Mouse (Mus musculus): ENCODE data around the gene Bmper. TPM values are rescaled to one million over a fixed set of nuclear protein-coding genes. Genes with fewer than 3 reads are reported as not detected.

The Bmper gene
- total RNA-seq, 2 experiments from 2014 or later: 4.8 to 6.6 TPM

GRCm38 (mm10) chr9:23345093-23345844, 122.4 kb downstream of the Bmper start:
- intact Hi-C loops (cut with DNase I): no loop called here
- no peak for DNase-seq (ENCODE audit: extremely low spot score in 1 of 2, low spot score in 2 of 2)

DNA sequence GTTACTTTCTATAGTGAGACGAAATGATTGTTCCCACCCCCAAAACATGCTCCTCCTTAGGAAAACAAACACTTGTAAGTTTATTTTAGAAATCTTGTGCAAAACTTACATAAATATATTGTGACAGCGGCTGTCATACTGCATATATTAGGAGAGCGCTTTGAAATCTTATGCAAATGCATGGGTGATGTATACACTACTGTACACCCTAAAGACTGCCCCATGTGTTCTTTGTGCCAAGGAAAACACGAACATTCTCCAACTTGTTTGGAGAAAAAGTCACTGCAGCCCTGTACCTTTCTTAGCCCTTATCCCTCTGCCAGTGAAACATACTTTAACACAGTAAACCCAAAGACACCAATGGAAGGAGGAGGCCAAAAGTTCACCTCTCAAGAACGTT, 126.7 kb downstream of the Bmper start:
- no peak for DNase-seq (ENCODE audit: extremely low spot score in 1 of 2, low spot score in 2 of 2)
- intact Hi-C loops (cut with DNase I): no loop called here

GRCm38 (mm10) chr9:23351400-23351799, 128.5 kb downstream of the Bmper start:
- no peak for DNase-seq (ENCODE audit: extremely low spot score in 1 of 2, low spot score in 2 of 2)
- intact Hi-C loops (cut with DNase I): no loop called here

DNA sequence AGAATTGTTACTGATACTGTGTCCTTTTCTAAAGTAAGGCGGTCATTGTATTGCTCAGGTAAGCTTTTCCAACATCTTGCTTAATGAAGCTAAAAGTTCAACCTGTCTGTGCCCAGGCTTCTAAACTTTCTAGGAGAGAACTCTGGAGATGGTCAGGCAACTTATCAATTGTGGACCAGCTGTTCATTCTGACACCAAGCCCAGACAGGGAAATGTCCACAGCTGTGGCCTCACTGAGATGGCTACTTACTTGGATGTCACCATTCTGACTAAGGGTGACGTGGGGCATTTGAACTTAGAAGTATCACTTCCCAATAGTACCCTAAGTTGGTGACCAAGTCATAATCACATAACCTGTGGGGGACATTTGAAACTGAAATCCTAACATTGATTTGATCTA, 129.5 kb downstream of the Bmper start:
- no peak for DNase-seq (ENCODE audit: extremely low spot score in 1 of 2, low spot score in 2 of 2)
- intact Hi-C loops (cut with DNase I): no loop called here

- intact Hi-C loops (cut with DNase I): no loop called here
- peak in 1 of 2 experiments; percentile 19 for DNase-seq (ENCODE audit: extremely low spot score in 1 of 2, low spot score in 2 of 2)
Observed at GRCm38 (mm10) chr9:23354201-23354820, 131.4 kb downstream of the Bmper start.

- no peak for DNase-seq (ENCODE audit: extremely low spot score in 1 of 2, low spot score in 2 of 2)
- intact Hi-C loops (cut with DNase I): no loop called here
Observed at GRCm38 (mm10) chr9:23358108-23358507, 135.2 kb downstream of the Bmper start.

GRCm38 (mm10) chr9:23363139-23363538, 140.3 kb downstream of the Bmper start:
- intact Hi-C loops (cut with DNase I): no loop called here

GRCm38 (mm10) chr9:23363540-23363939, 140.7 kb downstream of the Bmper start:
- no peak for DNase-seq (ENCODE audit: extremely low spot score in 1 of 2, low spot score in 2 of 2)
- intact Hi-C loops (cut with DNase I): no loop called here

More at GRCm38 (mm10) chr9:23363139-23363538, 140.3 kb downstream of the Bmper start:
- no peak for DNase-seq (ENCODE audit: extremely low spot score in 1 of 2, low spot score in 2 of 2)

DNA sequence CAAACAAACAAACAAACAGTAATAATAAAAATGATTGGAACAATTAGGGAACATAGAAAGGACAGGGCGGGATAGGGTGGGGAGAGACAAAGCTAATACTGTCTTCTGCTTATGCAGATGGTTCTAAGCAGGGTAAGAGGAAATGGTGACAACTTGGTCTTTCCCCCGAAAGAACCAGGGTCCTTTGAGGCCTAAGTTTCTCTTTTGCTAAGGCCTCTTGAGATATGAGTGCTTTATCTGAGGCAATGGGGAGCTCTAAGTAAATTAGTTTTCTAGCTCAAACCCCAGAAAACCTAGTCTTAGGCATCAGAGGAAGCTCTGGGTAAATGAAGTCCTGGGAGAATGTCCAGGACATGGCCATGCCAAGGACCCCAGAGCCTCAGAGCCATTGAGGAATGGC, 141.2 kb downstream of the Bmper start:
- intact Hi-C loops (cut with DNase I): no loop called here
- DNase-seq (ENCODE audit: extremely low spot score in 1 of 2, low spot score in 2 of 2): no peak

GRCm38 (mm10) chr9:23368124-23368523, 145.2 kb downstream of the Bmper start:
- intact Hi-C loops (cut with DNase I): no loop called here
- no peak for DNase-seq (ENCODE audit: extremely low spot score in 1 of 2, low spot score in 2 of 2)

- DNase-seq (ENCODE audit: extremely low spot score in 1 of 2, low spot score in 2 of 2): no peak
- intact Hi-C loops (cut with DNase I): no loop called here
Observed at GRCm38 (mm10) chr9:23374789-23375460, 152.0 kb downstream of the Bmper start.

DNA sequence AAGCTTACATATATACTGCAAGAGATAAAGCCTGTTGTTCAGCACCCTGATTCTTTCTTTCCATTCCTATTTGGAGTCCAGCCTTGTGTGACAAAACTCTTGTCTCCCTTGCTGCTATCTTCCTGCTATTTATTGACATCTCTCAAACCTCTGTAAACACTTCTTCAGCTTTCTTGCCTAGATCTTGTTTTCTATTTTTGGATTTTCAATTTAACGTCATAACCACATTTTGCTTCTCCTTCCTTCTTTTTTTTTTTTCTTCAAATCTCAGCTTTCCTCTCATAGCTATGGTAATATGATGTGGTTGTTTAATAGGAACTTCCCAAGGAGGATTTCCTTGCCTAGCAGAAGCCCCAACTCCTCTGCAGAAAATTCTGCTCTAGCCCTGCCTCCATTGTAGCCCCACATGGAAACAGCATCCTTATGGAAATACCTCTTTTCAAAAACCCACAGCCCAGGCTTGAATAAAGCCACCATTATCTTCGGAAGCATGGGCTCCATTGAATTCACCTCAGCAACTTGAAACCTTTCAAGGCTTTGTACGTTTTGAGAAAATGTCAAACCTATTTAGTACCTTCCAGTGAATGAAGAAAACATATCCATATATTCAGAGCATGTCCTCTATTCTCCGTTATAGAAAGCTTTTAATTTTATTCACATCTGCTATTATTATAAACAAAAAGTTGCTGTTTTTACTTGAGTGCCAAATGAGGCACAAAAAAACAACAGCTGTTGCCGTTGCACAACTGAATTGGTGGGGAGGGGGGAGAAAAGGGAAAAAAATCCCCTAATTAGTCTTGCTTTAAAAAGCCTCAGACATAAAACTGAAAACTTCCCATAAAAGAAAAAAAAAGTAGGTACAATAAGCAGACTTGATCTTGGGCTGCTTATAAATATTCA, 155.2 kb downstream of the Bmper start:
- peak in 1 of 2 experiments; percentile 7 for DNase-seq (ENCODE audit: extremely low spot score in 1 of 2, low spot score in 2 of 2)
- intact Hi-C loops (cut with DNase I): no loop called here

- intact Hi-C loops (cut with DNase I): no loop called here
- peak; percentile 33 to 37 for DNase-seq (ENCODE audit: extremely low spot score in 1 of 2, low spot score in 2 of 2)
Observed at GRCm38 (mm10) chr9:23378731-23379170, 155.9 kb downstream of the Bmper start.

- DNase-seq (ENCODE audit: extremely low spot score in 1 of 2, low spot score in 2 of 2): no peak
- intact Hi-C loops (cut with DNase I): no loop called here
Observed at GRCm38 (mm10) chr9:23380171-23380835, 157.4 kb downstream of the Bmper start.

GRCm38 (mm10) chr9:23383291-23383690, 160.4 kb downstream of the Bmper start:
- intact Hi-C loops (cut with DNase I): no loop called here
- peak in 1 of 2 experiments; percentile 19 for DNase-seq (ENCODE audit: extremely low spot score in 1 of 2, low spot score in 2 of 2)

- intact Hi-C loops (cut with DNase I): no loop called here
- no peak for DNase-seq (ENCODE audit: extremely low spot score in 1 of 2, low spot score in 2 of 2)
Observed at GRCm38 (mm10) chr9:23383837-23384236, 161.0 kb downstream of the Bmper start.

GRCm38 (mm10) chr9:23384880-23385279, 162.0 kb downstream of the Bmper start:
- intact Hi-C loops (cut with DNase I): no loop called here
- DNase-seq (ENCODE audit: extremely low spot score in 1 of 2, low spot score in 2 of 2): no peak

GRCm38 (mm10) chr9:23386201-23386600, 163.3 kb downstream of the Bmper start:
- intact Hi-C loops (cut with DNase I): no loop called here
- no peak for DNase-seq (ENCODE audit: extremely low spot score in 1 of 2, low spot score in 2 of 2)
